Mouse (Mus musculus) right cerebral cortex, adult 18-20 months (tissue): Measurements from ENCODE around the gene Hmcn1.
A peak's percentile ranks its signal among the peaks of the same experiment; 100 is the strongest.

ENCODE experiments used
- DNase-seq: peaks from one replicate; pipeline ENCODE4 v3.0.0; 2022; ENCODE audit warnings: mixed read lengths

Hmcn1 gene

DNA sequence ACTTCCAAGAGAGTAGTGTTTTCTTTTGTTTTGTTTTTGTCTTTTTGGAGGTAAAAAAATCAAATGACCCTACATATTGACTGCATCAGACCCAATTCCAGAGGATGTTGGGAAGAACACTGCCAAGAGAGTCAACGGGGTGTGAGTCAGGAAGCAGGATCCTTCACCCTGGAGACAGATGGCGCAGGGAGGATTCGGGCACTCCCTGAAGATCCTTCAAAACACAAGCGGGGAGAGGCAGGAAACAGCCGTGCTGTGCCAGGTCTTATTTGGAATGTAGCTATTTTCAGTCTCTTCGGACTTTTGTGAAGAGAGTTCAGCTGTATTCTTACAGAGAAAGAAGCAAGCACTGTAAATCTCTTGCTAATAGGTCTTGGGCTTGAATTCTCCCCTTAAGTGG is 120.0 kb downstream of the Hmcn1 start:
- DNase-seq, result peak; percentile 5

DNA sequence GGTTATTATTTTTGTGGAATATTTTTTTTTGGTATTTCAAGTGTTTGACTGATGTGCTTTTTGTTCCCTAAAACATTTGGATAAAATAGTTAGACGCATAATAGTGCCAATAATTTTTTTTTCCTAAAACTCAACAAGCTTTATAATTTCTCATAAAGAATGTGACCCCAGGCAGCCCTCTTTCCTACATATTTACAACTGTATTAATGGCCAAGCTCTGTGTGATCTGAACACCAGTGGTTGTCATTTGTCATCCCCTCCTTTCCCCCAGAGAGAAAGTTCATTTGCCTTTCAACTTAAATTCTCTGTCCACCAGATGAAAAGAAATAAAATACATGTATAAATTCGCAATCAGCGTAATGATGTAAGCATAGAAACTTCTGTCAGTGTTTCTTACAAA is 121.1 kb downstream of the Hmcn1 start:
- no peak for DNase-seq

DNA sequence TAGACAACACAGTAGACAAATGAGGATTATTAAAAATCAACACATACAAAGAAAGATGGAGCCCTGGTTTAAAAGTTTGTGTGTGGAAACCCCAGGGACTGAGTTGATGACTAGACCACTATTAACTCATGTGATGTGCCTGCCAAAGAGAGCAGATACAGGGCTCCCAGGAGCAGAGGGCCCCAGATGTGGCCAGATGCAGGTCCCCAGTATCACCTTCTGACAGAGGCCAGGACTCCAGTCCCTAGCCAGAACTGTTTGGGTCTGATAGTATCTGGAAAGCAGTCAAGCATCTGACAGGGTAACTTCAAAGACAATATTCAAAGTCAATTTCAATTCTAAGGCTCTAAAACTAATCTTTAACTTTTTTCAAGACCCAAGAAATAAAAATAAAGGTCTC is 124.0 kb downstream of the Hmcn1 start:
- no peak for DNase-seq

DNA sequence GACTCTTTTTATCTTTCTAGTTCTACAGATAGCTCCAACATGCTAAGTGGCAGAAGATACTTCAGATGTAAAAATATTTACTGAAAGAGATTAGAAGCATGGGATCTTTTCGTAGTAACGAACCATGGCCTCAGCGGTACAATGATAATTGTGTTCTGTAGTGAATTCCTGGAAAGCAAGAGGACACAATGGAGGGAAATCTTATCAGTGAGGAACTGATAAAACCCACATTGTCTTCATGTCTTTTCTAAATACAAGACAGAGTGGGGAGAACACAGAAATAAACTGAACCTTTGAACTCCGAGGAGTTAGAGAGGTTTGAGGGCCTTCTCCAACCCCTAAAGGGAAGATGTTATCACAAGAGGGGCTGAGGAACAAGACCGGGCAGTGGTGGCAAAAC is 126.6 kb downstream of the Hmcn1 start:
- no peak for DNase-seq

DNA sequence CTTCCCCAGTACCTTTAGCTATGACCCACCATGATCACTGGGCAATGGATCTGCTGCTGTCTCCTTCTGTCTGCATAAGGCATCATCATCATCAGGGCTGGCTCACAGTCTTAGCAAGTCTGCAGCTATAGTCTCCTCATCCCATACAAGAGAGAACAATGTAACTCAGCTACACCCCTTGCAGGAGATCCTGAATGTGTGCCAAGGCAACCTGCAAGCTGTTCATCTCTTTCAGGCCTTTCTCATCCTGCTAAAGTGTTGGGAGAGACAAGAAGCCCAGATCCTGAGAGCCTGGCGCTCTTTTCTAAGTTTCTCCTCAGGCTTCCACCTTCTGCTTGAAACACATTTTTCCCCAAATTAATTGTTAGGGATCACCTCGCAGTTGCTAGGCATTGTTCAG is 135.5 kb downstream of the Hmcn1 start:
- no peak for DNase-seq

DNA sequence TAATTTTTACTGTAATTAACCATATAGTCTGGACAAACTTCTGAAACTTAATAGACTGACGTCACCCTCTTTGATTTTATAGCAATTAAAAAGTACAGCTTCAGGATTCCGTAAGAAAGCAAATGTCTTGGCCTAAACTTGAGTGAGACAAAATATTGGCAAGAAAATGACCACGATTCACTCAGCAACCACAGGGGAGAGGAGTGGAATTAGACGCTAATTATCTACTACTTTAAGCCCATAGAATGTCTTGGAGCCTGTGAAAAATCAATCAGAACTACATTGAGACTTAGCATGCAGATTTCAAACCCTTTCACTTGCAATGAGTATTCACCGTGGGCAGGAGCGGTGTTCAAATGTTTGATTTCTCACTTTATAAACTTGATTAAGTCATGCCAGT is 159.8 kb downstream of the Hmcn1 start:
- DNase-seq, result no peak

DNA sequence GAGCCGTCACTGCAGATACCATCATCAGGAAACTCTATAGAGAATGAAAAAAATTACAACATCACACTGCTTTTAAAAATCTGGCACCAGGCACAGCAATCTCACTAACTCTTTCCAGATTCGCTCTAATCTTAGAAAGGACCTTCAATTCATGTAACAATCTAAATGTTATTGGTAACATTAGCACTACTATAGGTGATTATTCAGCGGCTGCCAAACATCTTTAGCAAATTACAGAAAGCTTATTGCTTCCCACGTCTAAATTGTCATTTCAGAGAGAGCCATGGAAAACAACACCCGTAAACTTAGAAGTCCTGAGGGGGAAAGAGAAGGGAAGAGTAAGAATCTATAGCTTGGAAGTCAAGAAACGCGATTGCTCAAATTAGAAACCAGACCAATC is 163.4 kb downstream of the Hmcn1 start:
- DNase-seq, result no peak

DNA sequence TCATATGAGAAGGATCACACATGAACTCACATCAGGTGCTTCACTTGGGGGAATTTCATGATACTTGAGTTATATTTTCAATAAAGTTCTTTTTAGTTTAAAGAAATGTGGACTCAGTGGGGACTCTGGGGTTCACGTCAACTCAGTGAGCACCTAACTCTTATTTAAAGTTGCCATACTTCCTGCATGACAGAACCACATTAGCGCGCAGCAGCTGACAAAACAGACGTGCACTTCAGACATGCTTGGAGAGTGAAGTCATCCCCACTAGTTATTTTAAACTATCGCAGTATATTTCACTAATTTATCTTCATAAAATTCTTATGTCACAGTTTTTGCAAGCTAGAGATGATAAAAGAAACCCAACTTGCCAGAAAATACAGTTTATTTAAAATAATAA is 166.1 kb downstream of the Hmcn1 start:
- no peak for DNase-seq

DNA sequence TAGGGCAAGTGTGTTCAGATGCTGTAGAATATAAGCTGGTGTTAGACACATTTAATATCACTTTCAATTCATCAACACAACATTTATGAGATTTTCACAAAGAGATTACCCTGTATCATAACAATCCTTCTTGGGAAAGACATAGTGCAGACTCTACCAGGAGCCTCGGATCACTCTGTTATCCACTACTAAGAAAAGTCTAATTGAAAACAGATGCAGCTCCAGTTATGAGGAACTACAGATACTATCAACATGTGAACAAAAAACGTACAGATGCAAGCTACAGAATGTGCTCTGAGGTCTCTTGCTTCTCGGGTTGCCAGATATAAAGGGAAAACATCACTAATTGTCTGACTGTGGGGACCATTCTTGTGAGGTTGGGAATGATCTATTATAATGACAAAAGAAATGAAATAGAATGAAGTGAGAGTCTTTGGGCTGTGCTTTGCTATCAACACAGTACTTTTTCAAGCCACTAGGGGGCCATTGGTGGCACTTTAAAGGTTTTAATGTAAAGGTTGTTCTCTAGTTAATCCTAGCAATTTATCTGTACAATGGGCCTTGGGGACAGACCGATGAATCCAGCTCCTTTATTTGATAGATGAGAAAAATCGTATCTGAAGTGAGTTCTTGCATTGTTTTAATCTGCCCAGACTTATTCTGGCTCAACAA is 168.8 kb downstream of the Hmcn1 start:
- DNase-seq, result no peak

DNA sequence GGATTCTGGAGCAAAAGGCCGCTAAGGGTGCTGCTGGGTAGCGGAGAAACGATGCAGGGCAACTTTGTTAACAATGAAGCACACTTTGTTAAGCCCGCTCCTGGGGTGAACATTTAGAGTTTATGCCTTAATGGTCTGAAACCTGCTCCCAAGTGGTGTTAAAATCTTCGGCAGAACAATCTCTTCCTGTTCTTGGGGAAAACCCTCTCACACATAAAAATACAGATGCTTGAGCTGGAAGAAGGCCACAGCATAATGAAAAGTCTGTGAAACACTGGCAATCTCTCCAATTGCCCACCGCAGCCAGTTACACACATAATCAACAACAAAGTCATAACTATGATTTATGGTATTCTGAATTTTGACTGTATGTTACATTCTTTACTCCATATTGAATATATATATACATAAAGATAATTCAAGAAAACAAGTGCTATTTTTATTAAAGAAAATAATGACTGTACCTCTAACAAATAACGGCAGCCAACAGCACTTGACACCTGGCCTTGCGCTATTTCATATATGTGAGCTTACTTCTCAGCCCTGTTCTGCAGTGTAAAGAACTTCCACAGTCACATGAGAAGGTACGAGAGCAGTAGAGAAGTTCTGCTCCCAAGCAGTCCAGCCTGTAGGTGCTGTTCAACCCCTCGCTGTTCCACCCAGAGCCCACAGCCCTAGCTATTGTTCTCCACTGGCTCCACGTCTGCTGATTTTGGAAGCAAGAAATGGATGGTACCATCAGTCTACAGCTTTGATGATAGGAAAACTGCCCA is 177.0 kb downstream of the Hmcn1 start:
- no peak for DNase-seq

DNA sequence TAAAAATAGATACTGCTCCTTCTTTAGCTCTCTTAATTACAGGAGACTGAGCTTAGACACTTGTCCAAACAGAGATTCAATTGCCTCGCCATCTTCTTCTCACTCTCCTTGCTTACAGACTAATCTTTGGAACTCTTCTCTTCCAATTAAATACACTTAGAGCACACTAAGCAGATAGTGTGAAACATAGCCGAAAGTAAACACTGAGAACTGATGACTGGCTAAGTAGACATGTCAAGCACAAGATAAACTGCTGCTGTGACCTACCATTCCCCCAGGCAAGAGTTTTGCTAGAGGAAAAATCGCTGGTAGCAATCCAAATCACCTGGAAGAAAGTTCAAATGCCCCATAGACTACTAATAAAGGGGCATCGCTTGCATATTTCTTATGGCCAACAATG is 178.3 kb downstream of the Hmcn1 start:
- DNase-seq, result no peak

DNA sequence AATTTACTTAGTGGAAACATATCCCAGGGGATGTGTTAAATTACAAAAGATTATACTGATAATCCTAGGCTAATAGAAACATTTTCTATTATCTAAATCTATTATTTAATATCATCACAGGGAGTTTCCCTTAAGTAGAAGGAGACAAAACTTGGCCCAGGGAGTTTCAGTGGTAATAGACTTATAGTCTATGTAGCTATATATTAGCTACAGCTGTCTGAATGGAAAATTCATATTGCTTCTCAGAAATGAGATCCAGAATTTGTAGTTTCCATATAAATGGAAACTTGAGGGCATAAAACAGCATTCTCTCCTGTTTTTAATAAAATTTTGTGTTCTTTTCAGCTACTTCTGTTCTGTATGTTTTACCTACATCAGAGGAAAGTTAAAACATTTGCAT is 179.9 kb downstream of the Hmcn1 start:
- no peak for DNase-seq

DNA sequence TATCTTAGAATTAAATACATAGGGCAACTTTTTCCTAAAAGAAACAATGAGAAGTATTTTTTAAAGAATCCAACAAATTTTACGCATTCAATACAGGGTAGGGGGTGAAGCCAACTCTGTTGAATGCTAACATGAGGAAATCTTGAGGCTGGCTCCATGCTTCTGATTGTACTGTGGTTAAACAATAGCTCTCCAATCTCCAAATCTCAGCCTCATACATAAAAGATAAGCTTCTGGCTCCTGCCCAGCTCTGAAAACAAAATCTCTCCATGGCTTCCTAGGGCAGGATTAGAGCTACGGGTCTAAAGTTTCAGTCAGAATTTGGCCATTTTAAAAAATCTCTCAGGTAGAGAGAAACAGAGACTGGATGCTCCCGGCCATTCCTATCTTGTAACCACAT is 186.4 kb downstream of the Hmcn1 start:
- DNase-seq, result no peak

DNA sequence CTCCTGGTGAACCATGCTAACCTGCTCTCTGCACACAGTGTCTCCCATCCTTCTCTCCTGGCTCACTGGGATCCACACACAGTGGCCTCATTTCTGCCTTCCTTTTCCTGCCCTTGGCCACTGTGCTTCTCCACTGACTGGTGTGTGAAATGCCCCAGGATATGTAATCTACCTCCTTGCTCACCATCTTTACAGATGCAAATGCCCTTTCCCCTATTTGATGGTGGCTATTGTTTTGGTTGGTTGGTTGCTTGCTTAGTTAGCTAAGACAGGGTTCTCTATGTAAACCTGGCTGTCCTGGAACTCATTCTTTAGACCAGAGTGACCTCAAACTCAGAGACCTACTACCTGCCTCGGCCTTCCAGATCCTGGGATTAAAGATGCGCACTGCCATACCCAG is 187.8 kb downstream of the Hmcn1 start:
- no peak for DNase-seq

DNA sequence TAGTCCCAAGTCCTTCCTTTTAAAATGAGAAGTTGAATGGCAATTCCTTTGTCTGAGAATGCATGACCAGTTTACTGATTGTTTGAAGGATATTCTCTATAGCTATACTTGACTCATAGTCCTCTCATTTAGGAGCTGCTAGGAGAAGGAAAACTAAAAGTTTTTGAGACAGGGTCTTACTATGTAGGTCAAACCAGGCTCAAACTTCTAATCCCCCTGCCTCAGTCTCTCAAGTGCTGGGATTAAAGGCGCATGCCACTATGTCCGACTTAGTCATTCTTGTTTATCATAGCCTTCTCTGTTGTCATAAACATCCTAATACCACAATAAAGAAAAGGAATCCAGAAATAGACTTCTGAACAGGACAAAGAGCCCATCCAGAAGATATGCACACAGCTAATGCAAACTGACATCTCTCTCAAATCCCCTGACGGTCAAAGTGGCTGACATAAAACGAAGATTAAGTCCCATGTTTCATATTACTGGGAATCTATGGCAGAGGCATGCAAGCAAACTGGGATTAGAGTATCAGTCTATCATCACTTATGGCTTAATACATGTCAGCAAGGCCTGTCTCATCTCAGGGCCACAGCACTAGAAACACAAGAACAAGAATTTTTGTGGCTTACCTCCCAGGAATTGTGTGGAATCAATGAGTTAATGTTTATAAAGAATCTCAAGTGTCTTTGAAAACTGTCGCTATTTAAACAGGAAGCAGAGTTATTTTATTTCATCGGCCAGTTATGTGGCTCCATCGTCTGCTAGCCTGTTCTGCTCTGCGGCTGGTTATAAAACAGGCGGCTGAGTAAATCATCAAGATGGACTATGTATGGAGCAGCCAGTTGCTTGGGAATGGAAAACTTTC is 188.8 kb downstream of the Hmcn1 start:
- no peak for DNase-seq

DNA sequence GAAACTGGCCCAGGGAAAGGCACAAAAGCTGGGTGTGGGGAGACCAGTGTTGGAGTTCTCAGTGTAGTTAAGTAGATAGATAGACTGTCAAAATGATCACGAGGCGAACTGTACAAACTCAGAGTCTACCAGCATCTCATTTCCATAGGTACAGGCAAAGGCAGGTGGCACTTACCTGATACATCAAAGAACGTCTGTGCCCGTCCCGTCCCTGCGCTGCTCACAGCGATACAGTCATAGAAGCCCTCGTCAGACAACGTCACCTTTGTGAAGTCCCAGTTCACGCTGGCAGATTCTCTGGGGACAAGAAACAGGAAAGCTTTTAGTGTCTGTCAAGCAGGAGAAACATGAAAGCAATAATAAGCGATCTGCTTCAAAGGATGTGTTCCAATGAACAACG is 190.6 kb downstream of the Hmcn1 start:
- DNase-seq, result no peak

DNA sequence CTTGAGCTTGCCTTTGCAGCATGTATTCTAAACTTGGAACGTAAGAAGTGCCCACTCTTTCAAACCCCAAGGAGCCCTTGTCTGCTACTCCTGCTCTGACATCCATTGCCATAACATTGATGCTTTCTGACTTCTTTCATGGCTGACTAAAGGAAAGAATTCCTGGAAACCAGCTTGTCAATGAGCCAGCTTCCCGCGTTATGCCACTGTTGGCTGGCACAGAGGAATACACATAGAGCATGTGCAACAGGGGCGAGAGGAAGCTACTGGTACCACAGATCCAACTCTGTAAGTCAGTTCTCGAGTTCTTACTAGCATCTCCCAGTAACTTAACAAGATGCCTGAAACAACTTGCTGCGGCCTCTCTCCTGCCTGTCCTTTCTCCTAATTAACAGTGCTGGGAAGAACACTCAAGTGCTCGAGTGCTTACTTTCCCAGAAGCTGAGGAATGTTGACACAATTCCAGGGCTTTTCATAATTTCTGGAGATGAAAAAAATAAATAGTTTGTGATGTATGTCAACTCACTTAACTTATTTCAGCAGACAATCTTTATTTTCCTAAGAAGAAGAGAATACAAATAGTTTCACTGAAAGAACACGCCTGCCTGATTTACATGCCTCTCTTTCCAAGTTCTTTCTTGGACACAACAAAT is 192.5 kb downstream of the Hmcn1 start:
- no peak for DNase-seq

DNA sequence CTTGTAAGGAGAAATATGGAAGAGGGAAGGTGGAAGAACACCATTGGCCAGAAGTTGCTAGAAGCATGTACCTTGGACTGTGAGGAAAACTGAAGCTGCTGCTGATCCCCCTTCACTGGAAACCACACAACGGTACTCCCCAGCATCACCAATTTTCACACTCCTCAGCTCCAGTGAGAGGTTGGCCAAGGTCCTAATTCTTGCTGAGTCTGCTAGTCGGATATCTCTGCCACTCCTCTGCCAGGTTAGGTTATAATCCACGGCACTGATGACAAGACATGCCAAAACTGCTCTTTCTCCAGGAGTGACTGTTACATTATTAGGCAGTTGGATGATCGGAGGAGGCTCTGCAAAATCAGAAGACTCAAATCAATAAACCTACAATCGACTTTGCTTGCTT is 194.6 kb downstream of the Hmcn1 start:
- DNase-seq, result no peak

DNA sequence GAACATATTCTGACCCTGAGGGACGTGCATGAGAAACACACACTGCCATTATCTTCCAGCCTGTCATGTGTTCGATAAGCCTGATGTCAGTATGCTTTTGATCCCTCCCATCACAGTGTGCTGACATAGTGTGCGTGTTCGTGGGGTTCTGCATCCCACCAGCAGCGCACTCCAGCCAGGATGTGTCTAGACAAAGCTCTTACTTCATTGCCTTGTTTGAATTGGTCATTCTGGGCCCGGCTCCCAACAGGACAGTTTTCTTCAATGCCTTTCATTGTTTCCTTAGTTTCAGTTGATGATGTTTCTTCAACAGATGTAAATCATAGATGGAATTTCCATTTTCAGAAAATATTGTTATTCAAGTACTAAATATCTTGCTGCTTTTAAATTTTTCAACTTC is 206.5 kb downstream of the Hmcn1 start:
- DNase-seq, result no peak

DNA sequence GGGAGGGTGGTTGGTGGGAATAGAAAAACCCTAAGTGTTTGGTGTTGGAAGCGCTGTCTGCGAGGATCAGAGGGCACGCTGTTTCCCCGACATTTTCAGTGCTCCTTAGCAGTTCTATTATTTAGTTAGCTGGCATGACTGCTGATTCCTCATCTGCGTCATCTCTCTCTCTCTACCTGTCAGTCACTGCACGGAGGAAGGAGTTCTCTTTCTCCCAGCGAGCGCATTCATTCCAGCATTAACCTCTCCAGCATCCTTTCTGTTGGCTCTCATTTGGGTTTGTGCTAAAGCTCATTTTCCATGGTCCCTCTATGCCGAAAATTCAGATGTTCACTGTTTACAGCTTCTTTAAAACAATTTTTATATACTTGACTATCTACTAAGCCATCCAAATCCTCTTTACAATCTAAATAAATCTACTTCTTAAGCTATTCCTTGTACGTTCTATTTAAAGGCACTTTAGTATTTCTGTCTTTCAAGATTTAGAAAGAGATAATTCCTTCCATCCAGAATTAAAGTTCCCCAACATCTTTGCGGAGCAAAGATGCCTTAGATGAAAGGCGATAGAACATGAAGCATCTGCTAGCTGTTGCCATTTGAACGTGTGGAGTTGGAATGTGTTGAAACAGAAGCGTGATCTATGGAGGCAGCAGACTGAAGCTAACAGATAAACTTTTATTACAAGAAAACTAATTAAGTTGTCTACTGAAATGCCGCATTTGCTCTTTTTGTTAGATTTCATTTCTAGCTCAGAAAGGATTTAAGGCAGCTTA is 210.0 kb downstream of the Hmcn1 start:
- no peak for DNase-seq

DNA sequence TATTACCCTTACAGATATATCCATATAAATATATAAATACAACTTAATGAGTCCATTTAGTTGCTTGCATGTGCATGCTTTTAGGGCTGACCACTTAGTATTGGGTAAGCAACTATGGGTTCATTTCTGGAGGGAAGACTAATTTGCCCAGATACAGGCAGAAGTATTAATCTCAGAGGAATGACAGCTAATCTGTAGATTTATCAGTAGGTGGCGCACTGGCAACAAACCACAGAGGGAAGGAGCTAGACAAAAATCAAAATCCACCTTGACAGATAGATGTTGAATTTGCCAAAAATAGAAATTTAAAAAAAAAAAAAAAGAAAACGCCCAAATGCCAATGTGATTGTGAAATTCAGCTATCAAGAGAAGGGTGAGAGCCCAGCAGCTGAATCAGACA is 213.3 kb downstream of the Hmcn1 start:
- no peak for DNase-seq

DNA sequence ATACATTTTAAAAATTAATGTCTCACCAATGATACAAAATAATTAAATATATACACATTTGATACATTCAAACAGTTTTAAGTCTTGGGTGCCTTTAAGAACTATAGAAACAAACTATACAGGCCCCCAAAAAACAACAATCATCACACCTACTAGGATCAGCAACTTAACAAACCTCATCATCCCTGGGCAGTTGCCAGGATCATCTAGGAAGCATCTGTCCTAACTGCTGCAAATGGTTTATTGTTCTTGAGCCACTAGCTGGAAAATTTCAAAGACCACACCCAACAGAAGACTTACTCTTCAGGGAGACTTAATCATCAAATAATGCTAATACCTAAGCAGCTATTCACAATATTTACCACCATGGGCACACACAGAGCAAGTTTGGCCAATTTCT is 216.5 kb downstream of the Hmcn1 start:
- DNase-seq, result no peak

DNA sequence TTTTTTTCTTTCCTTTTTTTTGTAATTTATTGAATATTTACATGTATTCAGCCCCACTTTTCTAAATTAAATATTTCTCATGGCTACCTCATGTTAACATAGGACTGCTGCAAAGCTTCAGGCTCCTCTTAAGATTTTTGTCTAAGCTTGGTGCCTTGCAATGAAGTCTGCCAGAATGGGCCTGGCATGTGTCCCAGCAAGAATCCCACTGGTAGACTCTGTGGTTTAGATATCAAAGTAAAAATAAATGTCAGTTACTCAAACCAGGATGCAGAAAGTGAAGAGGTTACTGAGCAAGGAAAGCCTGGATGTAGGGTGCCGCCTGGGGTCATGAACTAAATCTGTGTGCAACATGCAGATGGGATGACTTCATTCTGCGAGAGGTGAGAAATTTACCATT is 217.5 kb downstream of the Hmcn1 start:
- DNase-seq, result no peak
